Mouse (Mus musculus) left cerebral cortex, postnatal 14 days (tissue): Measurements from ENCODE around the gene Cd36. TPM values are rescaled to one million over a fixed set of nuclear protein-coding genes. Genes with fewer than 3 reads are reported as not detected.
A peak's percentile ranks its signal among the peaks of the same experiment; 100 is the strongest.
"Not testable (repeated sequence)": the region's sequence is repeated elsewhere in the genome, so short reads cannot be mapped to it uniquely, and the experiment has no call there.

ENCODE experiments used
- DNase-seq, 2 experiments: peaks; one replicate each; pipeline ENCODE4 v3.0.0; 2021 to 2022; ENCODE audit warnings: low spot score in 2 of 2, mixed read lengths in 1 of 2
- intact Hi-C: fragments of 180-260 bp; cut with DNase I; formaldehyde crosslinking; loops from one replicate; pipeline ENCODE4 v1.15.1; 2025
- long read RNA-seq, 2 experiments: library from polyadenylated mRNA; stranded (forward); transcript quantifications; one replicate each; pipeline ENCODE4 v2.0.0; 2021
- total RNA-seq, 2 experiments: library from RNA; stranded (reverse); gene quantifications; 2 replicates each; pipeline ENCODE4 v1.2.3; 2021

The Cd36 gene
- 1 to 10 TPM; 2.8 to 3.6 TPM for total RNA-seq
- long read RNA-seq, experiment 1: 0 reads
- long read RNA-seq, experiment 2: 0 reads

DNA sequence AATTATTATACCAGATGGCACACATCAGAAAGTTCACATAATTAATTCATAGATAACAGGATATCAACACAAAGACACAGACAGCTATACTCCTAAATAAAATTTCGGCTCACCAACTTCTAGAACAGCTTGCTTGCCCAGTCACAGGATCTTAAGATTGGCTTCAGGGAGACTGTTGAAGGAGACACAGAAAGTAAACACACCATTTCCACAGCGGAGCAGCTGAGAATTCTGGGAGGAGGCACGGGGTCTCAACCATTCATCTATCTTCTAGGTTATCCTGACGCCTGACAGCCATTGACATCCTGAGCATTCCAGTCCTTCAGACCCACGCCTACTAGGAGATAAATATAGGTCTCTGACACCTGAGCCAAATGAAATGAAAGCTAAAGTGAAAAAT lies at the start of gene Cd36:
TSS of gene Cd36 (minus strand) at position 204 of the 400 bp plus-strand sequence.
- intact Hi-C loops: no loop called here
- no peak for DNase-seq

DNA sequence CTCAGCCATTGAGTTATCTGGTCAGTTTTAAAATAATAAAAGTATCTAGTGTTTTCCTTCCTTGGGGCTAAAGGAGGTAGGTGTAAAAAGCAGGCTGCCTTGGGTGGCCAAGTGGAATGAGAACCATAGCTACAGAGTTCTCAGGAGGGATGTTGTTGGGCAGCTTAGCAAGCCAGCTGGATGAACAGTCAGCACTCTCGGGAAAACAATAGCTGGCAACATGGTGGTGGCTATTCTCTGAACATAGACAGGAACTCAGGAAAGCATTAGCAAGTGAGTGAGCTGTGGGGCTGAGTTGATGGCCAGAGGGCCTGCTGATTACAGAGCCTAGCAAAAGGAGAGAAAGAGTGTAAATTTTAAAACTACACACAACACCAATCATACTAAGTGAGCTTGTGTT lies 45.9 kb upstream of the Cd36 start:
- intact Hi-C loops: no loop called here
- DNase-seq: no peak

- intact Hi-C loops, DNase-seq: not testable (repeated sequence)
Observed at GRCm38 (mm10) chr5:17931588-17931987, 43.0 kb upstream of the Cd36 start.

- no peak for DNase-seq
- intact Hi-C loops: no loop called here
Observed at GRCm38 (mm10) chr5:17929006-17929567, 40.5 kb upstream of the Cd36 start.

- intact Hi-C loops: no loop called here
- DNase-seq: no peak
Observed at GRCm38 (mm10) chr5:17928471-17928870, 39.9 kb upstream of the Cd36 start.

DNA sequence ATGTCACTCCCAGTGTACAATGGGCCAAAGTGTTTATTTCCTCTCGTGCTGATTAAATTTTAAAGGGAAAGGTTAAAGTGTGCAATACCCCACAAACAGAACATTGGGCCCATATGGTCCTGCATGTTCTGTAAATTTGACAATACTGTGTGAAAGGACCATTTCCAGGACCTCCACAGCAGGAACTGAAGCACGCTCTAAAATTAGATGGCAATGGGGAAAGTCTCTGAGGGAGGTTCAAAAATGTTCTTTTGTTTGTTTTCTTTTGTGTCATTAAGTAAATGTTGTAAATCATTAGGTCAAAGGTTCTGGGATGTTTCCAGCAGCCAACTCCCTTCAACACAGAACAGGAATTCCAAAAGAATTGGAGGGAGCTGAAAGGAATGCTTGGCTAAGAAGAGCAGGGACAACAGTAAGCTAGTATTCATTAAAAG lies 35.5 kb upstream of the Cd36 start:
- intact Hi-C loops: no loop called here
- no peak for DNase-seq

DNA sequence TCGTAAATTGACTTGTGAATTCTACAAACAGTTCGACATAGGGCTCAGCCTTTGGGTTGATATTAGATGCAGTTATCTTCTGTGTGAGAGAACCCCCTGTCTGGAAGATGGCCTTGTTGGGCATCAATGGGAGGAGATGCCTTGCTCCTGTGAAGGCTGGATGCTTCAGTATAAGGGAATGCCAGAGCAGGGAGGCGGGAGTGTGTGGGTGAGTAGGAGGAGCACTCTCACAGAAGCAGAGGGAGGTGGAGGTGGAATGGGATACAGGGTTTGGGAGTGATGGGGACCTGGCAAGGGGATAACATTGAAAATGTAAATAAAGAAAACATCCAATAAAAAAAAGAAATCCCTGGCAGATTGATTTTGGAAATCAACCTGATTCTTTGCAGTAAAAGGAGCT lies 35.0 kb upstream of the Cd36 start:
- no peak for DNase-seq
- intact Hi-C loops: no loop called here

DNA sequence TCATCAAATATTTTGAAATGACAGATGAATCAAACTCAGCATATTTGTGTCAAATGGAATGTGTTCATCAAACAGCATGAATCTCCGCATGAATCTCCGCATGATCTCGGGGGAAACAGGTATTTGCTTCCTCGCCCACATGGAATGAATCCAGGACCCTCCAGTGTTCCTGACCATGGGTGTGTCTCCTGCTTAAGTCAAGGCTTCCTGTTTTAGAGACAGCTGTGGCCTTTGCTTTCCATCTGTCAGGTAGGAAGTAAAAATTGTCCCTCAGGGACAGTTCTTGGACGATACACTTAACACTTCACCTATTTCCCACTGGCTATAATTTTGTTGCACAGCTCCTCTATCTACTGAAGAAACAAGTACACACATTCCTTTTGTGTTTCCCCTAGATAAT lies 30.4 kb upstream of the Cd36 start:
- DNase-seq: no peak
- intact Hi-C loops: no loop called here

DNA sequence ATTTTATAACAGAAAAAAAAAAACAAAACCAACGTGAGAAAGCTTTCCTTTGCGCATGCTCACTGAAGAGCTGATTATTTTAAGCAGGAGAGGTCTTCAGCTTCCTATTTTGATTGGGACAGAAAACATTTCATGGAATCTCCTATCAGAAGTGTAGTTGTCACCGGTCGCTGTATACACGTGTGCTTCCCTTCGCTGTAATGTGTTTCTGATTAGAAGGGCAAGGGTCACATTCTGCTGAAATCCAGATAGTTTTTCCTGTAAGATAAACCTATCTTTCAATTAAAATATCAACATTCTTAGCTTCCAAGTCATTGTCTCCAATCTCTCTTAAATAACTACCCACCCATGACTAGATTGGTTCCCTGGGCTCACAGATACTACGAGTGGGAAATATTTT lies 16.2 kb upstream of the Cd36 start:
- DNase-seq: no peak
- intact Hi-C loops: no loop called here

DNA sequence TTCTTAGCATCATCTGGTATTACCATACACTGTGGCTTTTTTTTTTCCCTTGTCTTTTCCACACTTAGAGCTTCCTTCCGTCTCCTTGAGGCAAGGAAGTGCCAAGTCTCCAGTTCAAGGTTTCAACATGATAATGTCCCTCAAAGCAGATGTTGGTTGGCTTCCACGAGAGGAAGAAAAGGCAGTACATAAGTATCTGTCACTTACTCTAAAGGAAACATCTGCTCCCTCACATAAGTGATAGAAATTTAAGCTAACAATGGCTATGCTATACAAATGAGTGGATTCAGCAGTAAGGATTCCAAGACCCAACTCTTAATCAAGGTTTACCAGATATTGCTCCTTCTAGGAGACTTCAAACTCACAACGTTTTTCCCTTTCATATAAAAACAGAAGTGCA lies 10.3 kb upstream of the Cd36 start:
- intact Hi-C loops: no loop called here
- no peak for DNase-seq

GRCm38 (mm10) chr5:17897641-17898040 lies 9.0 kb upstream of the Cd36 start:
- intact Hi-C loops: not testable (repeated sequence)
- DNase-seq: peak; percentile 2 to 3

DNA sequence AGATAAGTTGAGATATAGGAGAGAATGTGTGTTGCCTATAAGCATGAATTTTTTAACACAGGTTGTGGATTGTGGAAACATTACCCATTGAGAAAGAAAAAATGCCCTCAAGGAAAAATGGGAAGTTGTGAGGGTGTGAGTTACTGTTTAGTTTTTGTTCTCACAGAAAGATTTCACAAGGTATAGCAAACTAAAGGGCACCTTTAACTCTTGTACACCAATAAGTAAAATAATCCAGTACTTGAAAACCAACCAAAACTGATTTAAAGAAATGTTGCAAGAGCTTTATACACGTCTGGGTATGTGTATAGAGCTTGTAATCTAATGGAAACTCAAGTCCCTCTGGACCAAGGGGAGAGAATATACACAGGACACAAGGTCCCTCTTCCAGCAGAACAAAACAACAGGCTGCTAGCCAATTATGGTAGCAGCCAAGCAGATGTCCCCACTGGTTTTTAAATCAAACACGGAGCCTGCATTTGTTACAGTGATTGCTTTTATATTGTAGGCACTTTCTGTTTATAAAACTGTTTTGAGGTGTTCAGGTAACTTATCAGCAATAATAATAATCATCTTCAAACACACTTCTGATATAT lies 5.1 kb upstream of the Cd36 start:
- DNase-seq: no peak
- intact Hi-C loops: no loop called here

DNA sequence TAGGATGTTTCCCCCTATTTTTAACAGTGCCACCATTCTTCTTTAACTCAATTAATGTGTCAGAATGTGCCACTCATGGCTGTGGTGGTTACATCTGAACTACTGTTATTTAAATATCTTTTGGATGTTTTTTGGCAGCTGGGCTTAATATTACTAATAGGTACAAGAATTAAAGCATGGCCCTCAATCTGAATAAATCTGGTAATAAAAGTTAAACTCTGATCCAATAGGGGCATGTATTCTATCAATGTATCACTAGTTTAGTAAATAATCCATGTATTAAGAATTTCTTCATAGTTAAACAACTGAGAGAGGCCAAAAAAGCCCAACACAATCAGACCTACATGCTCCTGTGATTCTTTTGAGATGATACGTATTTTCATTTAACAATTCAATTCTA lies 690 bp upstream of the Cd36 start:
- no peak for DNase-seq
- intact Hi-C loops: no loop called here

DNA sequence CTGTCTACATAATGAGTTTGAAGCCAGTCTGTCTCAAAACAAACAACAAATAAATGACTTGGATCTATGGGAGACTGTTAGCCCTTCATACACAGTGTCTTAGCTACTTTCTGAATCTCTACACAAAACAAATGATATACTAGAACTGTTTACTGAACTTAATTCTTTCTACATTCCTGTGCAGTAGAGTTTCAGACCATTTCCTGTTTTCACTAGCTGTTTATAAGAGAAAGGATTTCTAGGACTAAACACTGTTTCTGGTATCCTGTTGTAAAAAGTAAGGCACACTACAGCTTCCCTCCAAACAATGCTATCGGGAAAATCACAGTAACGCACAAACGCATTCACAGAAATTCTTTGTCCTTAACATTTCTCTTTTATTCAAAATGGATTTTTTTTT lies 2.2 kb downstream of the Cd36 start:
- intact Hi-C loops: no loop called here
- DNase-seq: no peak

DNA sequence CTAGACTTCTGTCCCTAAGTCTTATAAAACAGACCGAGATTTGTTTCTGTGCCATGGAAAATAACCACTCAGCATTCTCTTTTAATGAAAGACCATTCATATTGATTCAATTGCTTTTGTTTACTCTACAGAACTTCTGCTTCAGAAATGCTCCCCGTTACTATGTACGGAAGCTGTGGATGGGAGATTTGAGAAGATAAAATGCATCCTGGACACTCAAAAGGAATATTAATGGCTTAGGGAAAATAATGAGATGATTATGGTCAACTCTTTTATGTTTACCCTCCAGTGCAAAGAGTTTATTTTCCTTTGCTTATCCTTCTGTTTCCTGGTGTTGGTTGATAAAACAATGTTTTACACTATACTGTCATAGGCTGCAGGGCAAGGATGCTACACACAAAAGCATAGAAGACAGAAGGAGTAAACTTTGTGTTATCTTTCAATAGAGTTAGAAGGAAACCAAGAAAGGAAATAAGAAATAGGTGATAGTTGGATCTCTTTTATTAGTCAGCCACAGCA lies 5.2 kb downstream of the Cd36 start:
- intact Hi-C loops: no loop called here
- no peak for DNase-seq

DNA sequence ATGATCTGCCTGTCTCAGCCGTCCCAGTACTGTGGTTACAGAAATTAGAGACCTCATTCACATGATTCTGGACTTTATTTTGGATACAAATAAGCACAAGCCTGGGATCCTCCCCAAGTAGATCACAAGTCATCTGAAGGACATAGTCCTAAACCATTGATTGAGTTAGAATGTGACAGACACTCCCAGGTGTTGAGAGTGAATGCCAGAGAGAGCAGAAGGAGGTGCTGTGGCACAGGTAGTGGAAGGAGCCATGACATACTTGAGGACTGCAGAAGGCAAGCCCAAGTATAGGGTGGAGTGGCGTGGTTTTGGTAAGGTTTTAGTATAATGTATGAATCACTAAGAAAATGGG lies 7.1 kb downstream of the Cd36 start:
- no peak for DNase-seq
- intact Hi-C loops: no loop called here

GRCm38 (mm10) chr5:17880799-17881541 lies 7.6 kb downstream of the Cd36 start:
- no peak for DNase-seq
- intact Hi-C loops: no loop called here

GRCm38 (mm10) chr5:17879924-17880323 lies 8.7 kb downstream of the Cd36 start:
- DNase-seq: no peak

DNA sequence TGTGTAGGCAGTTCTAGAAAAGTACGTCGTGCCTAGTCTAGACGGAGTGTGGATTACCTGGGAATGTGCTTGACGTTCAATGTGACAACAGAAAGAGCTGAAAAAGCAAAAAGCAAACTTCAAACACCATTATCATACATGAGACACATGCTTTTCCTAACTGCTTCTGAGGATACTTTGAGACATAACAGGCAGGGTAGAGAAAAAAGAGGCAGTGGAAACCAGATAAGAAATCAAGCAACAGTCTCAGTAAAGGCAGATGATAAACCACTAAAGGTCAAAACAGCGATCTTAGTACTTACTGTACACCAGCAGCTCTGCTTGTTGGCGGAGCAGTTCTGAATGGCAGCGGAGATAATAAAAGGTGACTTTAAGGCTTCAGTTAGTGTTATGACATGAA lies 11.6 kb downstream of the Cd36 start:
- DNase-seq: no peak
- intact Hi-C loops: no loop called here

More at GRCm38 (mm10) chr5:17879924-17880323, 8.7 kb downstream of the Cd36 start:
- intact Hi-C loops: no loop called here

GRCm38 (mm10) chr5:17876637-17877036 lies 12.0 kb downstream of the Cd36 start:
- DNase-seq: no peak
- intact Hi-C loops: no loop called here

- no peak for DNase-seq
- intact Hi-C loops: no loop called here
Observed at GRCm38 (mm10) chr5:17874335-17874734, 14.3 kb downstream of the Cd36 start.
